Mouse (Mus musculus): Measurements from ENCODE around the gene Gm6351.
"Not testable (repeated sequence)": the region's sequence is repeated elsewhere in the genome, so short reads cannot be mapped to it uniquely, and the experiment has no call there.

The Gm6351 gene

DNA sequence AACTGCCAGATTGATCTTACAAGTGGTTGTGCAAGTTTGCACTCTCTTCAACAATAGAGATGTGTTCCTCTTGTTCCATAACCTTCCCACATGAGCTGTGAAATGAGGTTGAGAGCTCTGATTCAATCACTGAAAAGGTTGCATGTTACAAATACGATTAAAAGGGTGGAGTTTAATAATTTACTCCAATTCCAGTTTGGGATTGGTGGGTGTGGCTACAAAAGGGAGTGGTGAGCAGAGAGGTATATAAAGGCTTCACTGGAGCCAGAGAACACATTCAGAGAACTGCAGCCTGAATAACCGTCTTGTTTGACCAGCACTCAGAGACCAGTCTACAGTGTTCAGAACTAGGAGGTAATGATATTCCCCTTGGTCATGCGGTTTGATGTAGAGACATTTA, at the start of gene Gm6351:
Gm6351 (plus strand) TSS at position 301 of the 400 bp plus-strand sequence.
- not testable (repeated sequence) for DNase-seq

GRCm38 (mm10) chr5:94070445-94070844, 5.7 kb upstream of the Gm6351 start, which contains the start of gene BC061212:
Gene BC061212, minus strand, starts transcription at chr5:94070545.
- not testable (repeated sequence) for DNase-seq
